Mouse (Mus musculus) limb, embryonic 11.5 days (tissue): ENCODE measurements around the gene Pum2. TPM values are rescaled to one million over a fixed set of nuclear protein-coding genes. Genes with fewer than 3 reads are reported as not detected.

Source experiments
- ATAC-seq: fragments of 200-750 bp; cut with Nextera tagmentation; 2 replicates; pipeline ENCODE4 v1.8.0; 2017; ENCODE audit warnings: low read depth; ENCODE audit not compliant: insufficient number of reproducible peaks, low FRiP score, low TSS enrichment
- DNase-seq: peaks from one replicate; pipeline ENCODE4 v3.0.0-alpha.2; 2015; ENCODE audit warnings: low spot score
- H3K27ac ChIP-seq: fragments of 300-500 bp; sonication (generic); replicated peaks from 2 replicates; pipeline ENCODE4 v1.5.1; 2014; ENCODE audit warnings: low read depth, mild to moderate bottlenecking, low read length
- H3K27me3 ChIP-seq: fragments of 300-500 bp; sonication (generic); 2 replicates; pipeline ENCODE4 v1.6.1; 2014; ENCODE audit warnings: mild to moderate bottlenecking, low read length, mixed read lengths; ENCODE audit not compliant: control insufficient read depth, insufficient read depth
- H3K36me3 ChIP-seq: fragments of 300-500 bp; sonication (generic); 2 replicates; pipeline ENCODE4 v1.6.1; 2014; ENCODE audit warnings: mild to moderate bottlenecking, low read length, moderate library complexity, mixed read lengths; ENCODE audit not compliant: control insufficient read depth, insufficient read depth
- H3K4me1 ChIP-seq: fragments of 300-500 bp; sonication (generic); 2 replicates; pipeline ENCODE4 v1.6.1; 2014; ENCODE audit warnings: low read length, mixed read lengths; ENCODE audit not compliant: control insufficient read depth, insufficient read depth
- H3K4me2 ChIP-seq: fragments of 300-500 bp; sonication (generic); 2 replicates; pipeline ENCODE4 v1.6.1; 2014; ENCODE audit warnings: low read depth, mild to moderate bottlenecking, moderate library complexity; ENCODE audit not compliant: severe bottlenecking
- H3K4me3 ChIP-seq: fragments of 300-500 bp; sonication (generic); 2 replicates; pipeline ENCODE4 v1.5.1; 2014; ENCODE audit warnings: low read depth, low read length
- H3K9ac ChIP-seq: fragments of 300-500 bp; sonication (generic); 2 replicates; pipeline ENCODE4 v1.6.1; 2014; ENCODE audit warnings: mild to moderate bottlenecking, low read length
- H3K9me3 ChIP-seq: fragments of 300-500 bp; sonication (generic); 2 replicates; pipeline ENCODE4 v1.6.1; 2016; ENCODE audit warnings: low read length; ENCODE audit not compliant: control insufficient read depth
- WGBS: fragments of 180-500 bp; shearing (Covaris S2); extraction: QIAGEN DNeasy Blood & Tissue Kit; methylation state at CpG from one replicate; pipeline ENCODE4 v1.1.7; 2014; 5-methylcytosine and 5-hydroxymethylcytosine counted together
- polyA plus RNA-seq: library from polyadenylated mRNA; unstranded; fragments of >200 nt; fragmentation: Nextera tagmentation; extraction: Ambion mirVana; gene quantifications from 2 replicates; pipeline ENCODE4 v1.2.1, GENCODE M21; 2014

The Pum2 gene
- polyA plus RNA-seq, 1 experiment from 2014 or later: 73.6 TPM

DNA sequence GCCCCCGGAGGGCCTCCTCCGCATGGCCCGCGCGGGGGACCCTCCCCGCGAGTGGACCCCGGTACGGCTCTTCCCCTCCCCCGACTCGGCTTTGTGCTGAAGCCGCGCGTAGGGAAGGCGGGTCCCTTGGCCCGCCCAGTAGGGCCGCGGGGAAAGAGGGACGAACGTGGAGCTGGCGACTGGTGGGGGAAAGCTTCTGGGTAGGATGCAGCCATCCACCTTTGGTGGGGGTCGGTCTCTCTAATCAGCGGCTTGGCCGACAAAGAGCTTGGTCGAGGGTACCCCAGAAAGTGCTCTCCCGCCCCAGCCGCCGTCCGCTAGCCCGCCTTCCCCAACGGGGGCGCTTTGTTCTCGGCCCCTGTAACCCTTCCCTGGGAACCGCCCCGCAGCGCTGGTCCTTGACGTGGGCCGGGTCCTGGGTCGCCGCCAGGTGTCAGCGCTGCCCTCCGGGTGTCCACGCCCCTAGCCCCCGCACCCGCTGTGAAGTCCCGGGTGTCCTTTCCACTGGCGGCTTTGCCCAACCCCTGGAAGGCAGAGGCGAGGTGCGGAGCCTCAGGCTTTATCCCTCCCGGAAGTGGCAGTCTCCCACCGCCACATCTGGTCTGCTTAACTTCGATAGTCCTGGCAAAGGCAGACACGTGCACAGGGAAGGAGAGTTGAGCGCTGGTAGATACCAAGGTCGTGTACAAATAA lies 98.7 kb downstream of the Pum2 start:
- Histone ChIP-seq H3K27me3 (no peaks in the 10 kb centered on the region), H3K4me1 (peaks cover 28% of the 10 kb centered on the region), H3K36me3 (no peaks in the 10 kb centered on the region), H3K27ac (peak overlapping the region; percentile 93), H3K9ac (peak overlapping the region; percentile 99), H3K4me3 (peak overlapping the region; percentile 100), H3K4me2 (peak overlapping the region; percentile 91), H3K9me3 (no peaks in the 10 kb centered on the region)
- DNase-seq: peak; percentile 82
- WGBS: under 1% methylated on average over 47 of the region's 55 CpGs
- peak; percentile 54 for ATAC-seq

DNA sequence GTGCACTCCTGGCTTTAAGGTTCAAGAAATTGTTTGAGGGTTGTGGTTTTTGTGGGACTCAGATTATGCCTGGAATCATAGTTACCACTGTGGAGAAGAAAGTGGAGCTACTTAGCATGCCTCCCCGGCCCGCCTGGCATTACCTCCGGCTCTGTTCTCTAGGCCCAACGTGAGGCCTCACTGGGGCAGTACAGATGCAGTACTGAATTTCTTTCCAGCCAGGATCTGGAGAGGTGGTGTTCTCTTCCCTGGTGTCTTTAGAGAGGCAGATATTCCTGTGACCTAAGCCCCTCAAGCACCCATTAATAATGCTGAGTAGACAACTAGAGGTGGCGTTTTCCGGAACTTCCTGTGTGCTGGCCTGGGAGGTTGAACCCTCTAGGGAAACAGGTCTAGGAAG lies 99.4 kb downstream of the Pum2 start:
- no peaks in the 10 kb centered on the region for H3K36me3 ChIP-seq
- no peaks in the 10 kb centered on the region for H3K9me3 ChIP-seq
- peak overlapping the region; percentile 93; the same call in 1 of the 2 replicates for H3K27ac ChIP-seq
- no peaks in the 10 kb centered on the region for H3K27me3 ChIP-seq
- no peak for ATAC-seq
- H3K4me1 ChIP-seq: peaks cover 30% of the 10 kb centered on the region
- peak overlapping the region; percentile 99 for H3K9ac ChIP-seq
- 10% methylated on average over 6 of the region's 6 CpGs for WGBS
- no peak for DNase-seq
- H3K4me2 ChIP-seq: peak overlapping the region; percentile 91
- peak overlapping the region; percentile 100 for H3K4me3 ChIP-seq

DNA sequence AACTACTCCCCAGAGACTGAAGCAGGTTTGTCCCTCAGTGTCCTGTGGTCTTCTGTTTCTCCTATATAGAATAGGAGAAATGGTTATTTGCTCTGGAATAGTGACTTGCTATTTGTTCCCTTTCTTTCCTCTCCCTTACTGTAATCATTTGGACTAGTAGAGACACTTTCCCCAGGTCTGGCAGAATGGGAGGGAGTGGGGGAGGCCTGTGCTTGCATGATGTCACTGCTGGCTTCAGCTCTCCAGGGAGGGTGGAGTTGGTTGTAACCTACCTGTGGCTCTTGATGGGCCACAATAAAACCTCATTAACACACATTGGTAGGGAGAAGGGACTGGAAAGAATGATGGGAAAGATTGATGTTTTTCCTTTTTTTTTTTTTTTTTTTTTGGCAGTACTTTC lies 100.2 kb downstream of the Pum2 start:
- Histone ChIP-seq H3K4me3 (peak overlapping the region; percentile 100; the same call in 1 of the 2 replicates), H3K4me1 (peaks cover 36% of the 10 kb centered on the region), H3K27me3 (no peaks in the 10 kb centered on the region), H3K9ac (no peak overlapping the region), H3K36me3 (0 out of 2 replicates have a peak, but pooled peaks cover 2% of the 10 kb centered on the region), H3K9me3 (no peaks in the 10 kb centered on the region), H3K27ac (no peak overlapping the region), H3K4me2 (peak overlapping the region; percentile 91)
- no peak for DNase-seq
- ATAC-seq: no peak

DNA sequence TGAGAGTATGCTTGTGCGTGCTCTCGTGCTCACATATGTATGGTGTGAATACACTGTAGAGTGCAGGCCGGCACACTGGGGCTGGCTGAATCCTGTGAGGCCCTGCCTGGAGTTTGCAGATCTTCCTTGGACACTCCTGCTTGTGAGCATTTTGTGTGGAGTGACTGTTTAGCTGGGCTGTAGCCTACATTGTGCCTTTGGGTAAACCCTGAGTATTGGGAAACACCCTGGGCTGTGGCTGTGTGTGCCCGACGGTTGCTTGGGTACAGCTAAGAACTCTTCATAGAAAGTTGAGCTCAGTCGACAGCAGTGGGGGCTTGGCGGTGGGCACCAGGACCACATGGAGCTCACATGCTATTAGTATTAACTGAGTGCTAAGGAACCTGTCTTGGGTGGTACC lies 102.3 kb downstream of the Pum2 start:
- 88% methylated on average over 7 of the region's 7 CpGs for WGBS
- Histone ChIP-seq H3K9me3 (no peaks in the 10 kb centered on the region), H3K27ac (no peak overlapping the region), H3K9ac (no peak overlapping the region), H3K4me1 (peaks cover 46% of the 10 kb centered on the region), H3K36me3 (0 out of 2 replicates have a peak, but pooled peaks cover 2% of the 10 kb centered on the region), H3K27me3 (no peaks in the 10 kb centered on the region), H3K4me2 (no peak overlapping the region), H3K4me3 (no peak overlapping the region)
- ATAC-seq (no peak), DNase-seq (no peak)

DNA sequence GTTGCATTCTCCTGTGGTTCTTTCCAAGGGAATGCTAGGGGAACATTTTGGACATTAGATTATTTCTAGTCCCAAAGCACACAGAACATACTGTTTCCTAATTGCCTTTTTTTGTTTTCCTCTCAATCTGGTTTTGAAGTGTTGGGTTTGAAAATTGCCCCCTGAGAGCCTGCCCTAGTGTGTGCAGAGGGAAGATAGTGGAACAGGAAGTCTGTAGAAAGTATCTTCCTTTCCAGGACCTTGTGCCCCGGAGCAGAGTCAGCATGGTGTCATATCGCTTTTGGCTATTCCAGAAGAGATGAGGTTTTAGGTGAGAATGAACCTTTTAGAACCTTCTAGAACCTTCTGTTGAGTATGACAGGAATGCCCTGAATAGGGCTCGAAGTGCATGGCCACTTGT lies 102.8 kb downstream of the Pum2 start:
- Histone ChIP-seq H3K27ac (no peak overlapping the region), H3K9me3 (no peaks in the 10 kb centered on the region), H3K36me3 (0 out of 2 replicates have a peak, but pooled peaks cover 2% of the 10 kb centered on the region), H3K4me1 (peaks cover 50% of the 10 kb centered on the region), H3K9ac (no peak overlapping the region), H3K4me3 (no peak overlapping the region), H3K27me3 (no peaks in the 10 kb centered on the region), H3K4me2 (no peak overlapping the region)
- ATAC-seq (no peak), DNase-seq (no peak)
- 89% methylated on average over 3 of the region's 3 CpGs for WGBS

DNA sequence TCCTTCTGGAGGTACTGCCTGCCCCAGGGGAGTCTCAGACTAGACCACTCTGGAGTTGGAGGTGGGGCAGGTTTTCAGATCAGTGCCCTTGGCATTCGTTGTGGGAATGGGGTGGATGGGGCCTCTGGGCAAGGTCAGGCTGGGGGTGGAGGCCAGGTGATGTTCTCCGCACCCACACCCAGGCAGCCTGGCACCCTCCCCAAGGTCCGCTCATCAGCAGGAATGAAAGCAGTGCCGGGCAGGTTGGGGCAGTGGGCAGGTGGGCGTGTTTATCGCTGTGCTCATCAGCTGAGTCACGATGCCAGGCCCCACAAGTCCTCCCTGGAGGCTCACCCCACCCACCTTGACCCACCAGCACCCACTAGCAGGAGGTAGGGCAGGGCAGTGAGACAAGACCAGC lies 104.2 kb downstream of the Pum2 start:
- ATAC-seq (no peak), DNase-seq (no peak)
- 88% methylated on average over 7 of the region's 7 CpGs for WGBS
- no peaks in the 10 kb centered on the region for H3K27me3 ChIP-seq
- H3K9me3 ChIP-seq: no peaks in the 10 kb centered on the region
- H3K36me3 ChIP-seq: 0 out of 2 replicates have a peak, but pooled peaks cover 2% of the 10 kb centered on the region
- H3K4me2 ChIP-seq: no peak overlapping the region
- no peak overlapping the region for H3K9ac ChIP-seq
- no peak overlapping the region for H3K27ac ChIP-seq
- H3K4me3 ChIP-seq: no peak overlapping the region
- H3K4me1 ChIP-seq: peaks cover 61% of the 10 kb centered on the region

DNA sequence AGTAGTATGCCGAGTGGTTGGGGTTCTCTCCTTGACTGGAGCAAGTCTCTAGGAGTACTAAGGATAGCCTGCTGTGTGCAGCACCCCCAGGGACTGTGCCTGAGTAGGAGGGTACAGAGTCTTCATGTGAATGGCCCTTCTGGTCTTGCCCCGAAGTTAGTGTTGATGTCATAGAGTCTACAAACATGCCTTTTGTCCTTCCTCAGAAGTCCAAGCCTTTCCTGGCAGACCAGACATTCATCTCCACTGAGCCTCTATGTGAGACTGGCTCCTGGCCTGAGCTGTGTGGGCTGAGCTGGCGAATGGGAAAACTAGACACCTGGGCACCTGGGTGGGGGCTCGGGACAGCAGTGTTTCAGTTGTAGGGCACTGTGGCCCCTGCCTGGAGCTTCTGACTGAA lies 105.9 kb downstream of the Pum2 start:
- H3K36me3 ChIP-seq: 0 out of 2 replicates have a peak, but pooled peaks cover 2% of the 10 kb centered on the region
- H3K9me3 ChIP-seq: no peaks in the 10 kb centered on the region
- peaks cover 47% of the 10 kb centered on the region for H3K4me1 ChIP-seq
- ATAC-seq (no peak), DNase-seq (no peak)
- 74% methylated on average over 4 of the region's 4 CpGs for WGBS
- H3K27ac ChIP-seq: no peak overlapping the region
- H3K9ac ChIP-seq: no peak overlapping the region
- no peak overlapping the region for H3K4me2 ChIP-seq
- H3K27me3 ChIP-seq: no peaks in the 10 kb centered on the region
- no peak overlapping the region for H3K4me3 ChIP-seq

DNA sequence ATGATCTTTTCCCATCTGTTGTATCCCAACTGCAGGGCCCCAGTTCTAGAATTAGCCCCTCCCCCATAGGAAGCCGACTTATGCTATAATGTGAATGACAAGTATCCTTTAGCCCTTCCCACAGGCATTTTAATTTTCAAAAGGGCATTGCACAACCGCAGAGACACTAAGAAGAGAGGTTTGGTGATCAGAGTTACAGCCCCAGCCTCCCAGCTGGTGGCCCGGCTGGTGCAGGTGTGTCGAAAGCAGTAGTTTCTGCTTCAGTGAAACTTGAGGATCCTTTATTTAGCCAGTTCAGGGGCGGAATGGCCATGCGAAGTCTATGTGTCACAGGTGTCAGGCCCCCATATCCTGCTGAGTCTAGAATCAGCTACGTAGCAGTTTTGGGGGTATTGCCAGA lies 107.2 kb downstream of the Pum2 start:
- no peak overlapping the region for H3K4me3 ChIP-seq
- no peak for DNase-seq
- no peak for ATAC-seq
- no peak overlapping the region; the same call in 1 of the 2 replicates for H3K27ac ChIP-seq
- no peak overlapping the region for H3K4me2 ChIP-seq
- H3K36me3 ChIP-seq: 0 out of 2 replicates have a peak, but pooled peaks cover 2% of the 10 kb centered on the region
- H3K4me1 ChIP-seq: peaks cover 50% of the 10 kb centered on the region
- H3K9ac ChIP-seq: no peak overlapping the region
- no peaks in the 10 kb centered on the region for H3K9me3 ChIP-seq
- no peaks in the 10 kb centered on the region for H3K27me3 ChIP-seq
- 80% methylated on average over 7 of the region's 7 CpGs for WGBS
